Mouse (Mus musculus) brain, embryonic 14.5 days (tissue): Measurements from ENCODE around the gene Btf3.

Experiments
- CTCF ChIP-seq: fragments of 200-500 bp; IDR thresholded peaks from 2 replicates; pipeline ENCODE4 v1.5.1; 2012; ENCODE audit warnings: inconsistent platforms, mild to moderate bottlenecking, moderate library complexity, borderline replicate concordance; ENCODE audit not compliant: insufficient read depth, insufficient read length; ENCODE audit errors: extremely low read depth
- POLR2A ChIP-seq: fragments of 200-500 bp; IDR thresholded peaks from 2 replicates; pipeline ENCODE4 v1.6.1; 2012; ENCODE audit warnings: mild to moderate bottlenecking, inconsistent platforms, borderline replicate concordance; ENCODE audit not compliant: poor library complexity, insufficient read depth, insufficient read length, severe bottlenecking; ENCODE audit errors: extremely low read depth

DNA sequence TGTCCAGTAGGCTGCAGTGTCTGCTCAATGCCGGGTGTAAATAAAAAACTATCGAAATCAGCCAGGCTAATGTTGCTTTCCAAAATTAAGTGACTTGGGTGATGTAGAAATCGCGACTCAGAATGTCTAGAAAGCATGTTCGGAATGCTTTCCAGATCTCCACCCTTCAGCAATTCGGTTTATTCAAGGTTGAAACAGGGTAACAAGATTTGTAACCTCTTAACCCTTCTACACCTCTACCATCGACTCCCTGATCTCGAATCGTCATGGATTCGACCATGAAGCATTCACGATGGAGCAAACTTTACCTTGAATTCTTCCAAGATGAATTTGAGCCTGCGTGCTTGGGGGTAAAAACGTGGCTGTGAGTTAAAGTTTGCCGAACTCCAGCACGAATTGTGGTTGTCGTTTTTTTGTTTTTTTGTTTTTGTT, 456 bp upstream of the Btf3 start:
- no peak for TF ChIP-seq CTCF
- no peak for TF ChIP-seq POLR2A
